Mouse (Mus musculus) urinary bladder, postnatal 36 days (tissue): ENCODE measurements around the gene Scn8a.

Source experiments
- DNase-seq, 2 experiments: peaks; one replicate each; pipeline ENCODE4 v3.0.0; 2022; ENCODE audit warnings: low spot score in 2 of 2, mixed read lengths in 1 of 2

Gene Scn8a

GRCm38 (mm10) chr15:101069641-101070190 lies 200.1 kb downstream of the Scn8a start:
- DNase-seq = no peak

GRCm38 (mm10) chr15:101070762-101071161 lies 201.1 kb downstream of the Scn8a start:
- peak; percentile 85 to 86 for DNase-seq

- DNase-seq = no peak
Measured at GRCm38 (mm10) chr15:101072736-101073135, 203.1 kb downstream of the Scn8a start.

GRCm38 (mm10) chr15:101074067-101074466 lies 204.4 kb downstream of the Scn8a start:
- no peak for DNase-seq

- no peak for DNase-seq
Measured at GRCm38 (mm10) chr15:101075150-101075549, 205.5 kb downstream of the Scn8a start.

GRCm38 (mm10) chr15:101075656-101076055 lies 206.0 kb downstream of the Scn8a start:
- no peak for DNase-seq

GRCm38 (mm10) chr15:101076071-101077000 lies 206.7 kb downstream of the Scn8a start:
- no peak for DNase-seq

GRCm38 (mm10) chr15:101077001-101077812 lies 207.5 kb downstream of the Scn8a start:
- DNase-seq = no peak

- no peak for DNase-seq
Measured at GRCm38 (mm10) chr15:101077813-101078730, 208.4 kb downstream of the Scn8a start, which contains the start of gene Fignl2. Gene Fignl2 (minus strand): TSS chr15:101078567.

- DNase-seq = peak; percentile 85 to 91
Measured at GRCm38 (mm10) chr15:101078731-101079156, 209.1 kb downstream of the Scn8a start.

GRCm38 (mm10) chr15:101080031-101080520 lies 210.4 kb downstream of the Scn8a start:
- no peak for DNase-seq

- no peak for DNase-seq
Measured at GRCm38 (mm10) chr15:101081035-101081548, 211.4 kb downstream of the Scn8a start.

- DNase-seq = no peak
Measured at GRCm38 (mm10) chr15:101082236-101082635, 212.6 kb downstream of the Scn8a start.

GRCm38 (mm10) chr15:101084499-101084898 lies 214.8 kb downstream of the Scn8a start:
- DNase-seq = no peak

- DNase-seq = no peak
Measured at GRCm38 (mm10) chr15:101086451-101086850, 216.8 kb downstream of the Scn8a start.

GRCm38 (mm10) chr15:101086956-101087355 lies 217.3 kb downstream of the Scn8a start:
- DNase-seq = peak in 1 of 2 experiments; percentile 60

- DNase-seq = no peak
Measured at GRCm38 (mm10) chr15:101088291-101088690, 218.6 kb downstream of the Scn8a start.

GRCm38 (mm10) chr15:101091551-101091950 lies 221.9 kb downstream of the Scn8a start:
- no peak for DNase-seq

GRCm38 (mm10) chr15:101092121-101092828 lies 222.6 kb downstream of the Scn8a start:
- DNase-seq = no peak
